Mouse (Mus musculus) spleen, adult 12 weeks (tissue): Measurements from ENCODE around the gene C2.
"Not testable (repeated sequence)": the region's sequence is repeated elsewhere in the genome, so short reads cannot be mapped to it uniquely, and the experiment has no call there.

Source experiments
- DNase-seq: peaks from one replicate; pipeline ENCODE4 v3.0.0; 2022; ENCODE audit warnings: low spot score

The C2 gene

GRCm38 (mm10) chr17:34830776-34831175 is 67.3 kb downstream of the C2 start:
- not testable (repeated sequence) for DNase-seq

GRCm38 (mm10) chr17:34814818-34815370 is 83.2 kb downstream of the C2 start:
- no peak for DNase-seq

- not testable (repeated sequence) for DNase-seq
These were observed 84.3 kb downstream of the C2 start for GRCm38 (mm10) chr17:34813747-34814146.
